Mouse (Mus musculus): ENCODE data around the gene Med15. TPM values are rescaled to one million over a fixed set of nuclear protein-coding genes. Genes with fewer than 3 reads are reported as not detected.
A peak's percentile ranks its signal among the peaks of the same experiment; 100 is the strongest.

The Med15 gene
- polyA plus RNA-seq, 1 experiment, result 57.1 TPM

DNA sequence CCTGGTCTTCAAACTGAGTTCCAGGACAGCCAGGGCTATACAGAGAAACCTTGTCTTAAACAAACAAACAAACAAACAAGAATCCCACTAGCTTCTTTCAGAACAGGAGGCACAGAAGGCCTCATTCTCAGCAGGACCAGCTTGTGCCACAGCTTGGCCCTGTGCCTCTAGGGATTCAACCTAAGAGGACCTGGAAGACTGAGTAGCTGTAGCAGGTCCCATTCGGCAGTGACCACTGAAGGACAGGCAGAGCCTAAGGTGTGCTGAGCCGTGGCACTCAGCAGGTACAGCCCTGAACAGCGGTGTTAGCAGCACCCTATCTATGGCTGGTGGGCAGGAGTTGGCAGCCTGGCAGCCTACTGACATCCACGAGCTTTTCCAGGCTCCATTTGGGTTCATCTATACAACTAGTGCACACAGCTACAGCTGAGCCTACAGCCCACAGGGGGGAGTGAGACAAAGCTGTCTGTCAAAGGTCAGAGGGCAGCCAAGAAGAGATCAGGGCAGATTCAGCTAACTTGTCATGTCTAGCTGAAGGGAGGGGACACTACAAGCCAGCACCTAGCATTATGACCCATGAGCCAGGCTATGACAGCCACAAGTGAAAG, 78.4 kb downstream of the Med15 start:
- DNase-seq (ENCODE audit: low read depth, low spot score), result no peak
- WGBS, result 90% methylated on average over 4 of the region's 4 CpGs

GRCm38 (mm10) chr16:17653601-17654000, 79.1 kb downstream of the Med15 start:
- no peak for DNase-seq (ENCODE audit: low read depth, low spot score)
- 94% methylated on average over 5 of the region's 5 CpGs for WGBS

DNA sequence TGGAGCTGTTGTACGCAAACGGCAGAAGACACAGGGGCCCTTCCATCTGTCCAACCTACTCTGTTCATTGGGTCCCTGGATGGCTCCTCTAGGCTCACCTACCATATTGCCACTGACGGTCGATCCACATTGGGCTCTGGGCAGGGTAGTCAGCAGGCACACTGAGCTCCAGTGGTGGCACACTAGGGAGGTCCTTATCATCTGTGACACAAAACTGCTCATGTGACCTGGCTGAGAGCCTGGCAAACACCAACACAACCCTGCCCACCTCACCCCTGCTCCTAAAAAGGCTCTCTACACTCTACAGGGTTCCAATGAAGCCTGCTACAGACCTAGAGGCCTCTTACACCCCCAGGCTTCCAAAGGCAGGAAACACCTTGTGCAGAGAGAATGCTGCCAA, 80.1 kb downstream of the Med15 start:
- WGBS, result 96% methylated on average over 4 of the region's 4 CpGs

DNA sequence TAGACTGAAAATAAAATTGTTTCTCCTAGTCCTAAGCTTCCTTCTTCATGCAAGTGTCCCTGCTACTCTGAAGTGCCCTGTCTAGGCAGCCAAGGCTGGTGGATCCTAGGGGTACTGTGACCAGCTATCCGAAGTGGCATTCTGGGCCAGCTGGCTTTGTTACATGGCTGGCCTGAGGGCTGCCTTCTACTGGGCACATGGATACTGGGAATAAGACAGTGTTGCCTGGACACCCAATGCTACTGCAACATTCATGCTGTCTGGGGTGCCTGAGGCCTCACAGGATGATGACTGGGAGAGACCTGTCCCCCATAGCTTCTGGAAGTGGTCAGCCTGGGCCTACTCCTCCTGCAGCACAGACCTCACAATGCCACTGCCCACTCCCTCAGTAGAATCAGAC, 82.0 kb downstream of the Med15 start:
- WGBS, result 88% methylated on average over 1 of the region's 1 CpGs
- no peak for DNase-seq (ENCODE audit: low read depth, low spot score)

More for the DNA sequence above, 80.1 kb downstream of the Med15 start:
- no peak for DNase-seq (ENCODE audit: low read depth, low spot score)

DNA sequence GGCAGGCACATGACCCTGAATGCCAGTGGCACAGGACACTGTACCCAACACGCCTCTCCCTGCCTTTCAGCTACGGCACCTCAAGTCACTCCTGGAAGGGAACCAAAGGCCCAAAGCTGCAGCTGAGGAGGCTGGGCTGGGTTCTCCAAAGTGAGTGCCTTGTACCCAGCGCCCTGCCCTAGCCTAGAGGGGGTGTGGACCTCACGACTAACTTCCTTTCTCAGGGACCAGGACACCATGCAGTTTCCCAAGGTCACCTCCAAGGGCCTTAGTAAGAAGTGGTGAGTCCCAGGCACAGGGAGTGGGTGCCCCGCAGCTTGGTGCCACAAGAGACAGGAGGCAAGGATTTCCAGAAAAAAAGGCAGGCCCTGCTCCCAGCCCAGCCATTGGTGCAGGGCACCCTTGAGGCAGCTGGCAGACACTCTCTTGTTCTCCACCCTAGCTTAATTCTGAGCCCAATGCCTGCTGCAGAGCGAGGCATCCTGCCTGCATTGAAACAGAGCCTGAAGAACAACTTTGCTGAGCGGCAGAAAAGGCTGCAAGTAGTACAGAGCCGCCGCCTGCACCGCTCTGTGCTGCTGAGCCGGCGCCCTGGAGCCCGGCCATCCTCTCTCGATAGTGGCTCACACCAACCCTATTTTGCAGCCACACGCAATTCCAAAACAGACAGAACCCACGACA, 82.6 kb downstream of the Med15 start:
- WGBS, result 81% methylated on average over 16 of the region's 16 CpGs
- DNase-seq (ENCODE audit: low read depth, low spot score), result no peak

GRCm38 (mm10) chr16:17647566-17648340, 84.9 kb downstream of the Med15 start:
- DNase-seq (ENCODE audit: low read depth, low spot score), result no peak
- WGBS, result 91% methylated on average over 10 of the region's 10 CpGs

- 48% methylated on average over 1 of the region's 1 CpGs for WGBS
- no peak for DNase-seq (ENCODE audit: low read depth, low spot score)
Measured at GRCm38 (mm10) chr16:17647156-17647555, 85.5 kb downstream of the Med15 start.

GRCm38 (mm10) chr16:17646310-17647114, 86.2 kb downstream of the Med15 start, which contains the start of gene Ccdc74a:
TSS of gene Ccdc74a (plus strand) at chr16:17646470.
- peak; percentile 56 for DNase-seq (ENCODE audit: low read depth, low spot score)
- WGBS, result 2% methylated on average over 65 of the region's 65 CpGs

DNA sequence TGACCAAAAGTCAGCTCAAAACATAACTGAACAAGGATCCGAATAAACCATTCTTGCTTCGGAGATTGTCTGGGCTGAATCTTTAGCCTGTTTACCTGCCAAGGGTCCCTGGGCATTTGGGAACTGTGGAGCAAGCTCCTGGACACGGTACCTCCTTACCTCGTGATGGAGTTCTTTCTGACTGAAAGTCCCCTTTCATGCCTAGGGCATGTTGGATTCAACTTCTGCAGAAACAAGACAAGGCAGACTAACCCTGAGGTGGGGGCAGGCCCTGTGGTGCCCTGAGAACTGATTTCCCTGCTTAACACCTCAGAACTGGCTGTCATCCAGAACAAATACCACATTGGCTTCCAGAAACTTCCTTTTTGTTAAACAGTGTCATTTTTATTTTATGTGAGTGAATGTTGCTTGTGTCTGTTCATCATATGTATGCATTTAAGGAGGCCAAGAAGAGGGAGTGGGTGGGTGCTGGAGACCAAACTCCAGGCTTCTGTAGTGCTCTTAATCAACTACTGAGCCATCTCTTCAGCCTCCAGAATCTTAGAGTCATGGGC, 89.2 kb downstream of the Med15 start:
- 86% methylated on average over 4 of the region's 4 CpGs for WGBS
- no peak for DNase-seq (ENCODE audit: low read depth, low spot score)

GRCm38 (mm10) chr16:17642311-17642710, 90.4 kb downstream of the Med15 start:
- 82% methylated on average over 8 of the region's 8 CpGs for WGBS
- no peak for DNase-seq (ENCODE audit: low read depth, low spot score)

GRCm38 (mm10) chr16:17641301-17641700, 91.4 kb downstream of the Med15 start:
- no peak for DNase-seq (ENCODE audit: low read depth, low spot score)
- WGBS, result 82% methylated on average over 6 of the region's 6 CpGs

GRCm38 (mm10) chr16:17640706-17641105, 92.0 kb downstream of the Med15 start:
- 91% methylated on average over 9 of the region's 9 CpGs for WGBS
- no peak for DNase-seq (ENCODE audit: low read depth, low spot score)

GRCm38 (mm10) chr16:17639951-17640350, 92.7 kb downstream of the Med15 start:
- 96% methylated on average over 6 of the region's 6 CpGs for WGBS
- no peak for DNase-seq (ENCODE audit: low read depth, low spot score)

DNA sequence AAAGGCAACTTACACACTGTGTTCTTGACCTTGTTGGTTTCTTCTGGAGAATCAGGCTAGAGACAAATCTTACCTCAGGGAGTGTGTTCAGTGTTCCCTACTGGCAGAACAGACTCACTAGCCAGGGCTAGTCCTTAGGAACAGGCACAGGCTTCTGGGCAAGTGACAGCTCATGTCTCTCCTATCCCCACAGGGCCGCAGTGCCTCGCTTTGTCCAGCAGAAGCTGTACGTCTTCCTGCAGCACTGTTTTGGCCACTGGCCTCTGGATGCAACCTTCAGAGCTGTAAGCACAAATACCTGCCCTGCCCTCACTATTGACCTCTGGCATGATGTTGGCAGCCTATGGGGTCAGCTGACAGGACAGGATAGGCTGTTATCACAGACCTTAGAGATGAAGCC, 93.6 kb downstream of the Med15 start:
- WGBS, result 95% methylated on average over 3 of the region's 3 CpGs
- DNase-seq (ENCODE audit: low read depth, low spot score), result no peak

- 89% methylated on average over 9 of the region's 9 CpGs for WGBS
Measured at GRCm38 (mm10) chr16:17638036-17638628, 94.6 kb downstream of the Med15 start.

GRCm38 (mm10) chr16:17637610-17638009, 95.1 kb downstream of the Med15 start:
- WGBS, result 80% methylated on average over 2 of the region's 2 CpGs
- DNase-seq (ENCODE audit: low read depth, low spot score), result no peak

More at GRCm38 (mm10) chr16:17638036-17638628, 94.6 kb downstream of the Med15 start:
- DNase-seq (ENCODE audit: low read depth, low spot score), result no peak

- 81% methylated on average over 2 of the region's 2 CpGs for WGBS
Measured at GRCm38 (mm10) chr16:17636904-17637303, 95.8 kb downstream of the Med15 start.

GRCm38 (mm10) chr16:17633481-17634181, 99.1 kb downstream of the Med15 start:
- no peak for DNase-seq (ENCODE audit: low read depth, low spot score)
- 77% methylated on average over 8 of the region's 8 CpGs for WGBS

More at GRCm38 (mm10) chr16:17636904-17637303, 95.8 kb downstream of the Med15 start:
- no peak for DNase-seq (ENCODE audit: low read depth, low spot score)
